Mouse (Mus musculus) heart, adult 2 months (tissue): ENCODE data around the gene Esyt1.

Source experiments
- CTCF ChIP-seq: fragments of 200-600 bp; IDR thresholded peaks from 2 replicates; pipeline ENCODE4 v1.8.1; 2022; ENCODE audit warnings: antibody characterized with exemption, mild to moderate bottlenecking, moderate library complexity
- EP300 ChIP-seq: fragments of 200-500 bp; IDR thresholded peaks from 2 replicates; pipeline ENCODE4 v1.6.1; 2011; ENCODE audit warnings: low read depth, low read length, control low read depth; ENCODE audit not compliant: insufficient read depth
- POLR2A ChIP-seq: fragments of 200-500 bp; IDR thresholded peaks from 2 replicates; pipeline ENCODE4 v1.6.1; 2011; ENCODE audit warnings: mild to moderate bottlenecking, low read depth, low read length, control low read depth; ENCODE audit not compliant: insufficient read depth

DNA sequence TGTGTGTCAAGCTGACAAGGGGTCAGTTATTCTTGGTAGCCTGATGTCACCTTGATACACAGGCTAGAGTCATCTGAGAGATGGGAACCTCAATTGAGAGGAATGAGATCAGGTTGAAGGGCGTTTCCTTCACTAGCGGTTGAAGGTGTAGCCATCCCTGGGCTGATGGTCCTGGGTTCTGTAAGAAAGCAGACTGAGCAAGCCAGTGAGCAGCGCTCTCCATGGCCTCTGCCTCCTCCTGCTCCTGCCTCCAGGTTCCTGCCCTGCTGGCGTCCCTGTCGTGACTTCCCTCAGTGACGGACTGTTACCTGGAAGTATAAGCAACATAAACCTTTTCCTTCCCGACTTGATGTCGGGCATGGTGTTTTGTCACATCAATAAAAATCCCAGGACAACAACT, 22.1 kb downstream of the Esyt1 start:
- TF ChIP-seq POLR2A (no peak), CTCF (no peak), EP300 (no peak)
